Comparison of ENCODE assay signal across 24 mouse cellular contexts in genomic region chr19:29341029-29341428, GRCm38 (mm10). TPM values are rescaled to one million over a fixed set of nuclear protein-coding genes. Genes with fewer than 3 reads are reported as not detected.
"Had no signal": no experiment of that assay in that cellular context is flagged by ENCODE, and none has a peak within 500 bp of the region (broad histone marks: within the 10 kb centered on the region; RNA-seq: fewer than 3 reads in every experiment).

No protein-coding gene starts in this region.

- H3K27ac ChIP-seq: lung, embryonic 15.5 days; macrophage; midbrain, embryonic 10.5 days; midbrain, embryonic 12.5 days; neural tube, embryonic 13.5 days; neural tube, embryonic 15.5 days had no signal

- H3K4me3 ChIP-seq: lung, embryonic 15.5 days; midbrain, embryonic 10.5 days; midbrain, embryonic 12.5 days; myocyte; neural tube, embryonic 13.5 days; neural tube, embryonic 15.5 days had no signal

- ATAC-seq: liver, postnatal 0 days; lung, postnatal 0 days; midbrain, embryonic 16.5 days had no signal

- DNase-seq: liver, postnatal 0 days; lung, adult 2 months; lung, postnatal 14 days; lung, postnatal 36 days; midbrain, embryonic 14.5 days; retina, postnatal 1 day; right cerebral cortex, adult 18-20 months; right cerebral cortex, postnatal 25 days; right cerebral cortex, postnatal 4 days; spleen, adult 18-20 months; thymus, adult 2 months; thymus, postnatal 25 days; thymus, postnatal 4 days had no signal

RNA-seq across cellular contexts. Expression of gene Rln1, which starts 6.6 kb away (rescaled TPM):
- total RNA-seq: megakaryocyte, adult 5-6 weeks; megakaryocyte-erythroid progenitor cell, adult 5-6 weeks had no signal
